Mouse (Mus musculus): Measurements from ENCODE around the gene Gldc.

Gene Gldc

GRCm38 (mm10) chr19:30157031-30157687, 18.1 kb downstream of the Gldc start:
- DNase-seq, result no peak

DNA sequence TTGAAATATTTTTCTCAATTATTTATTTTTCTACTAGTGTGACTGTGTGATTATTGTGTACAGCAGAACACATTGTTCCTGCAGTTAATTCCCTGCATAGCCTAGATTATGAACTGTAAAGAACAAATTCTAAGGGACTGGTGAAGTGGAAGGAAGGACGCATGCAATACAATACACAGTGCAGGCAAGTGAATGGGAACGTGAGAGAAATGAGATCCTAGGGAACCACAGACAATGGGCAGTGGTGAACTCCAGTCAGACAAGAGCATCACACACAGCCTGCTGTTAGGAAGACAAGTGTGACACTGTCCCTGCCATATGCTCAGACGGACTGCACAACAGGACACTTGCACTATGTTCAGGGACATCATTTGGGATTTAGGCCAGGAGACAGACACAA, 21.5 kb downstream of the Gldc start:
- DNase-seq, result no peak

DNA sequence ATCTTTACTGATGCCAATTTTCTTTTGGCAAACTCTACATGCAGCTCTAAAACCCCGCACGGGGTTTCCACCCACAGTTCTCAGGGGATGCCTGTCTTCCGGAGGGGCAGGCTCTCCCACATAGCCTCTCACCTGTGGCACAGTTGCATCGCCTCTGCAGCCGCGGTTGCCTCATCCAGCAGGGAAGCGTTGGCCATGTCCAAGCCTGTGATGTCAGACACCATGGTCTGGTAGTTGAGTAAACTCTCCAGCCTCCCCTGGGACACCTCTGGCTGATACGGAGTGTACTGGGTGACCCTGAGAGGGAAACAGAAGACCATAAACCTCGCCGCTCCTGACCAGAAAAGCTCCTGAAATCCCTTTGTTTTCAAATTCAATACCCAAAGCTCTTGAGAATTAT, 23.9 kb downstream of the Gldc start:
- DNase-seq, result no peak

DNA sequence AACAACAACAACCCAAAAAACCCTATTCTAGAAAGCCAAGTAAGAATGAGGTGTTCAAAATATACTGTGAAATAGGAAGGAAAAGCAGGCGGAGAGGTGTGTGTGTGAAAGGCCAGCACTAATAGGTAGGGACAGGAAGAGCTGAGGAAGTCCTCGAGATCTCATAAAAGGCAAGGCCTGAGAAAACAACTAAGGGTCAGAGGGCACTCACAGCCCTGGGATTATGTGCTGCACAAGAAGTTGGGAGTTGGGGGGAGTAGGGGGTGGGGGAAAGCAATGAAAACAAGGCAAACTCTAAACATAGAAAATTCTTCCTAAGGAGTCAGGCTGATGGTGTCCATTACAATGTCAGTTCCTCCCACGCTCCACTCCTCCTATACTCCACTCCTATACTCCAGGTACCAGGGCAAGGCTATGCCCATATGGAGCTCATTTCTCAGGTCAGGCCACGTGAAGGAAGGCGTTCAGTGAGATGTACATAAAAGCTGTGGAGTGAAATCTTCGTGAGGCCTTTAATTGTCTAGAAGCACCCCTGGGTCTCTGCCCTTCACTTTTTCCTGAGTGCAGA, 25.9 kb downstream of the Gldc start:
- DNase-seq, result no peak

- DNase-seq, result no peak
Observed at GRCm38 (mm10) chr19:30147306-30147705, 27.9 kb downstream of the Gldc start.

DNA sequence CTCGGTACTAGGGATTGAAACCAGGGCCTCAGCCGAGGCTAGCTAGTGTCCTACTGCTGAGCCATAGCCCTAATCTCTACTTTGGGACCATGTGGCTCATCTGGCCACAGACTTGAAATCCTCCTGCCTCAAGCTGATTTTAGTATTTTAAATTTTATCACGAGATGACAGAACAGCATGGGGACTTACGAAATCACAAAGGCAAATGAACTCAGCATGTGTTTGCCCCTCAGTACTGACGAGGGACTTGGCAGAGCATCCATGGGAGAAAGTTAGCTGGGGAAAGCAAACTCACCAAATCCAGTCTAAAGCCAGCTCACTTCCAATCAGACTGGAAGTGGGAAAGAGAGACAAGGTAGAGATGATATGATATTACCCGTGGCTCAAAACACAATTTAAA, 28.5 kb downstream of the Gldc start:
- DNase-seq, result no peak

DNA sequence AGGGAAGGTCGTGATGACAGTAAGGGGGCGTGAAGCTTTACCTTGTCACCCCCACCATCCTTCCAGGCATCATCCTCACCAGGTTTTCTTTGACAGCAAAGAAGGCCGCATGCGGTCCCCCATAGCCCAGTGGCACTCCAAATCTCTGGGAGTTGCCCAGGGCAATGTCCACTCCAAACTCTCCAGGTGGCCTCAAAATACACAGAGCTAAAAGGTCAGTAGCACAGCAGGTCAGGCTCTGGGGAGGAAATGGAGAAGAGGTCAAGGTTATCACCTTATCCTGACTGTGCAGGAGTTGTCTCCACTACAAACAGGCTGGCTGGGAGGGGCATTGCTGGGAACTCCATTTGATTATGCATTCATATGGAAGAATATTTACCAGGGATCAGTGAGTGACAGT, 30.1 kb downstream of the Gldc start:
- DNase-seq, result no peak

- DNase-seq, result no peak
Observed at GRCm38 (mm10) chr19:30136308-30136707, 38.9 kb downstream of the Gldc start.

GRCm38 (mm10) chr19:30128177-30128576, 47.1 kb downstream of the Gldc start:
- DNase-seq, result no peak

GRCm38 (mm10) chr19:30125670-30126059, 49.6 kb downstream of the Gldc start:
- no peak for DNase-seq

DNA sequence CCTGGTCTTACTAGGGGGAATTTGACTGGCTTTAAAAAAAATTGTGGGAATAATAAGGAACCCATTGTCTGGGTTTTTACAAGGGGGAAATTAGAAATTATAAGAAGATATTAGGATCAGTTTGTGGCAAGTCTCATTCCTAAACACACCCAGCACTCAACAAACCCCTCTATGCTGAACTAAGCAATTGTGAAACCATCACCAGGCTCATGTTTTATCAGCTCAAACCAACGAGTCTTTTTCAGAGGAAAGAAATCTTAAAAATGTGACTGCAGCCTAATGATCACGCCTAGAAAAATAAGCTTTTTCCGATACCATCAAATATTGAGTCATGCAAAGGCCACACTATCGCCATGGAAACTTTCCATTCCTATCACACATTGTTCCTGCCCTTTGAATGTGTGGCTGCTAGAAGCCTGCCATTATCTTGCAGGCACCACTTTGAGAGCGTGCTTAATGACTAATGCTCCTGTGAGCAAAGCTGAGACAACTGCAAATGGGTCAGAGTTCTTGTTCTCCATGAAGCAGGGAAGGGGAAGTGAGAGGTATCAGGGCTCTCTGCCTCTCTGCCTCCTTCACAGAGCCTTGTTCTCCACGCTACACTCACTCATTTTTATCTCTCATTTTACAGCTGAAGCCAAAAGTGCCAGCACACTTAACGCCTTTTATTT, 50.1 kb downstream of the Gldc start:
- DNase-seq, result no peak

GRCm38 (mm10) chr19:30118344-30119312, 56.6 kb downstream of the Gldc start:
- peak; percentile 28 for DNase-seq

GRCm38 (mm10) chr19:30117775-30118174, 57.5 kb downstream of the Gldc start:
- DNase-seq, result no peak

DNA sequence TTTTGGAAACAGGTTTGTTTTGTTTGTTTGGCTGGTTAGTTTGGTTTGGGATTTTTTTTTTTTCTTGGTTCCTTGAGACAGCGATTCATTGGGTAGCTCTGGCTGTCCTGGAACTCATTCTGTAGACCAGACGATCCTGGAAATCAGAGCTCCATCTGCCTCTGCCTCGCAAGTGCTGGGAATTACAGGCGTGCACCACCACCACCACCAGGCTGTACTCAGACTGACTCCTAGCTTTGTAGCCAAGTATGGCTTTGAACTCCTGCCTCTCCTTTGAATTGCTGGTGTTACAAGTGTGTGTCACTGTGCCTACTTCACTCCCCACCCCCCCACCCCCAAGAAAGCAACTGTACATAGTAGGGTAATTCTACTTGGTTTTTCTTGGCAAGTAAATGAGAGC, 58.0 kb downstream of the Gldc start:
- no peak for DNase-seq

GRCm38 (mm10) chr19:30115606-30116005, 59.6 kb downstream of the Gldc start:
- no peak for DNase-seq

DNA sequence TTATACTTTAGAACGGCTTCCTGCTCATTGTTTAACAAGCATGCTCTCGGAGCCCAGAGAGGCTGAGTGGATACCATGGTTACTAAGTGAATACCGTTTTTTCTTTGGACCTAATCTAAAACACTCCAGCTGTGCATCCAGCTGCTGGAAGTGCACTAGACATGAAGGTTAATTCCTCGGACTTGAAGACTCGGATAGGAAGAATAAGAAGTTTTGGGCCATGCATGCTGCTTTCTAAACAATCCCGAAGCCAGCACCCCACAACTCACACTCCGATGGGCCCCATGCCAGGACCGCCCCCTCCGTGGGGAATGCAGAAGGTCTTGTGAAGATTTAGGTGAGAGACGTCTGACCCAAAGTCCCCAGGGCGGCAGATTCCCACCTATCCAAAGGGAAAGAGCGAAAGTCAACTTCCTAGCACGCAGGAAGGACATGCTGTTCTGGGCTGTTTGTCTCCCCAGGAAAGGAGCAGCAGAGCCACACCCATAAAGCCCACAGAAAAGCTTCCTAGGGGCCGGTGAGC, 60.2 kb downstream of the Gldc start:
- DNase-seq, result no peak

- no peak for DNase-seq
Observed at GRCm38 (mm10) chr19:30112961-30113688, 62.1 kb downstream of the Gldc start.

DNA sequence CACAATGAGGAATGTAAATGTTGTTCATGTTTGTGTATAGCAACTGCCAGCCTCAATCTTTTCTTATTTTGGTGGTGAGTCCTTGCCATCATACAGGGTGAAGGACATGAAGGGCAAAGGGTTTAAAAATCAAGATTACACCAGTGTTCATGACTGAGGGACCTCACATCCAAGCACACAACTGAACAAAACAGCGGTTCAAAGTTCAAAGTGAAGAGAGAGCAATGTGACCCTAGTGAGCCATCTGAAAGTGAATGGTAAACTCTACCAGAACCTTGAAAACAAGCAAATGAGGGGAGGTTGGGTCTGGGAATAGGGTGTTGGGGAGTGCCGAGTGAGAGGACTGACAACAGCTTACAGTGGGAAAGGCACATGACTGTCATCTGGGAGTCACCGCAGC, 63.8 kb downstream of the Gldc start:
- no peak for DNase-seq

GRCm38 (mm10) chr19:30109122-30109521, 66.1 kb downstream of the Gldc start:
- no peak for DNase-seq

DNA sequence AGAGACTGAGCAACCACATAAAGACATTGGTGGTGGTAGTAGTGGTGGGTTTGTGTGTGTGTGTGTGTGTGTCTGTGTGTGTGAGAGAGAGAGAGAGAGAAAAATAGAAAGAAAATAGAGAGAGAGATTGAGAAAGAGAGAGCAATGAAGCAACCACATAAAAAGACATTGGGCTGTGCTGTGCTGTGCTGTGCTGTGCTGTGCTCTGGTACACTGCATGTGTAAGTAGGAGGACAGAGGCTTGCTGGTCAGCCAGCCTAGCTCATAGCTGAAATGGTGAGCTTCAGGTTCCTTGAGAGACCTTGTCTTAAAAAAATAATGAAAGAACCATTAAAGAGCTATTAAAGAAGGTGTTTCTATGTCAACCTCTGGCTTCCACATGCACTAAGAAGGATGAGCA, 66.6 kb downstream of the Gldc start:
- DNase-seq, result no peak

DNA sequence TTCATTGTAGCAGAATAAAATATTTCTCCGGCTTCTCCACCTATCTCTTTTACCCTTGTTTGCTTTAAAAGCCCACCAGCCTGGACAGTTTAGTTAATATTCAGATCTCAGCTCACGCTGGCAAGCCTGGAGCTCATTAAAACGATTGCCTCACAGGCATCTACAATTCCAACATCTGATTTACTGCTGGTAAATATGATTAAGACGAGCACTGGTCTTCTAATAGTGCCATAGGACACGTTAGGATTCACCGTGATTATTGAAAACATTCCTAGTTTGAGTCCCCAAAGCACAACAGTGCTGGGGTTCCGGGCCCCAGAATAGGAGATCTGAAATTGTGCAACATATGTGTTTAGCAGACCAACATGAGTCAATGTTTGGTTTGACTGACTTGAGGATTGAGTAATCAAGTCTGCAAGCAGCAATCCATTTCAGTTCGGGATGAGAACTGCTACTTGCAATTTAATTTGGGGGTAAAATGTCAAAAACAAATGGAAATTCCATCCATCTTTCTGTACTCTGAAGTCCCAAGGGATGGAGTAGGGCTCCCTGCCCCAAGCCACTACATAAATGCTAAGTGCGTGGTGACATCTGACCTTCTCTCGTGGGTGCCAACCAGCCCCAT, 67.9 kb downstream of the Gldc start:
- no peak for DNase-seq
